Mouse (Mus musculus): ENCODE data around the gene Ovch2. TPM values are rescaled to one million over a fixed set of nuclear protein-coding genes. Genes with fewer than 3 reads are reported as not detected.

Ovch2 gene
- polyA plus RNA-seq, 1 experiment from 2014 or later, result not detected

- H3K27me3 ChIP-seq (replicated peaks), result no peaks in the 10 kb centered on the region
- H3K36me3 ChIP-seq (replicated peaks), result no peaks in the 10 kb centered on the region
- H3K9me3 ChIP-seq, result no peaks in the 10 kb centered on the region
- no peak within 1 kb of the TSS for H3K27ac ChIP-seq
- 14% methylated on average over 23 of the region's 23 CpGs for WGBS
- ATAC-seq (replicated peaks), result peak; percentile 93
- peak within 1 kb of the TSS; percentile 62 for H3K4me2 ChIP-seq
- H3K9ac ChIP-seq, result peak within 1 kb of the TSS; percentile 29
- H3K4me1 ChIP-seq, result peaks cover 5% of the 10 kb centered on the region
- peak within 1 kb of the TSS; percentile 33 for H3K4me3 ChIP-seq
Measured at GRCm38 (mm10) chr7:107757308-107758151, 43.5 kb downstream of the Ovch2 start, which contains the start of gene Cyb5r2. Gene Cyb5r2, minus strand, starts transcription at chr7:107758032.

DNA sequence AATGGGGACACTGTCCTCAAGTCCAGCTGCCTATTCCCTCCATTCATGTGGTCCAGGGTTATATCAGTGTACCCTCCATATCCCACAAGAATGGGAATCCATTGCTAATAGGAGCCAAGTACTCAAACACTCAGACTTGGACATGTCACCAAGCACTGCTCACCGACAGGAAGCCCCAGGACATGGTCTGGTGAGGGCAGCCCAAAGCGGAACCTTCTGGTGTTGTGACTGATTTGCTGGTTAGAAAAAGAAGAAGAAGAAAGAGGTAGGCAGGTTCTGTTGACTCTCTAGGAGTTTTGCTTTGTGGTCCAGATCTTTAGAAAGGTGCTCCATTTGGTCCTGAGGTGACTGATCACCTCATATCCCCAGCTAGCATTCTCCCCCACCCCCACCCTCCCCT is 44.3 kb downstream of the Ovch2 start:
- ATAC-seq (replicated peaks), result no peak
- 92% methylated on average over 2 of the region's 2 CpGs for WGBS
- H3K9ac ChIP-seq, result no peak overlapping the region

DNA sequence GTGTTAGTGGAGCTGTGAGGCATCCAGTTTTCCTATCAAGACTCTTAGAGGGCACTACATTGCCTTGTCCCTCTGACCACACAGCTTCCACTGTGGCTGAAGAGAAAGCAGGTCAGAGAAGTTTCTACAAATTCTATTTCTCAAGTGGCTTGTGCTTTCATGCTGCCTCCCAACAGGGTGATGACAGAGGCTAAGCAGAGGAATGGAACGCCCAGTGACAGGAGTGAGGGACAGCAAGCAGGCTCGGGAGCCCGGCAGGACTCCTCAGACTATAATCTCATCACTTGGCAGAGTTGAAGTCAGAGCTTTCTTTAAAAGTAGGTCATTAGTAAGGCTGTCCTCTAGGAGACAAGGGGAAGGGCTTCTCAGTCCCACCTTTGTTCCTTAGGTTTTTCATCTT is 45.1 kb downstream of the Ovch2 start:
- H3K9ac ChIP-seq, result no peak overlapping the region
- no peaks in the 10 kb centered on the region for H3K27me3 ChIP-seq (replicated peaks)
- no peaks in the 10 kb centered on the region for H3K36me3 ChIP-seq (replicated peaks)
- no peak overlapping the region for H3K4me3 ChIP-seq
- 75% methylated on average over 3 of the region's 3 CpGs for WGBS
- H3K4me2 ChIP-seq, result no peak overlapping the region
- no peak overlapping the region for H3K27ac ChIP-seq
- H3K4me1 ChIP-seq, result peaks cover 5% of the 10 kb centered on the region
- no peaks in the 10 kb centered on the region for H3K9me3 ChIP-seq
- no peak for ATAC-seq (replicated peaks)

More for the DNA sequence above, 44.3 kb downstream of the Ovch2 start:
- Histone ChIP-seq H3K9me3 (no peaks in the 10 kb centered on the region), H3K4me2 (no peak overlapping the region), H3K4me1 (peaks cover 5% of the 10 kb centered on the region), H3K36me3 (replicated peaks) (no peaks in the 10 kb centered on the region), H3K27ac (no peak overlapping the region), H3K27me3 (replicated peaks) (no peaks in the 10 kb centered on the region), H3K4me3 (no peak overlapping the region)

GRCm38 (mm10) chr7:107752031-107752520 is 48.9 kb downstream of the Ovch2 start:
- Histone ChIP-seq H3K27me3 (replicated peaks) (no peaks in the 10 kb centered on the region), H3K4me1 (no peaks in the 10 kb centered on the region), H3K4me3 (no peak overlapping the region), H3K36me3 (replicated peaks) (no peaks in the 10 kb centered on the region), H3K9ac (no peak overlapping the region), H3K27ac (no peak overlapping the region), H3K9me3 (no peaks in the 10 kb centered on the region), H3K4me2 (no peak overlapping the region)
- ATAC-seq (replicated peaks), result no peak
- WGBS, result 74% methylated on average over 10 of the region's 10 CpGs

DNA sequence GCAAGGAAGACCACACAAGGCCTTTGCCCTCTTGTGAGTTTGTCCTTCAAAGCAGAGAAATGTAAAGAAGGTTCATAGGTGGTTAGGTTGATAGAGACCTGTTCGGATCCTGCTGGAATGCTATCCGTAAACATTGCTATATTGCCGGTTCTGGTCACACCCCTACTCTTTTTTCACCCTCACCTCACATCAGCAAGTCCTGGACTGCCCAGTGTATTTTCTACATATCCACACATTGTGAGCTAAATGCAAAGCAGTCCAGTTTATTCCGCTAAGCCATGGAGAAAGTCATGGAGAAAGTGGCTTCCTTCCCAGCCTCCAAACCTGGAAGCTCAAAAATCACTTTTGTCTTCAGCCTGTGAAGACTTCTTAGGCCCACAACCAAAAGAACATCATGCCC is 51.3 kb downstream of the Ovch2 start:
- no peak overlapping the region for H3K27ac ChIP-seq
- H3K4me2 ChIP-seq, result no peak overlapping the region
- ATAC-seq (replicated peaks), result no peak
- no peak overlapping the region for H3K9ac ChIP-seq
- H3K9me3 ChIP-seq, result no peaks in the 10 kb centered on the region
- WGBS, result 93% methylated on average over 4 of the region's 4 CpGs
- no peaks in the 10 kb centered on the region for H3K36me3 ChIP-seq (replicated peaks)
- H3K27me3 ChIP-seq (replicated peaks), result no peaks in the 10 kb centered on the region
- H3K4me3 ChIP-seq, result no peak overlapping the region
- no peaks in the 10 kb centered on the region for H3K4me1 ChIP-seq

- Histone ChIP-seq H3K4me3 (no peak overlapping the region), H3K9me3 (no peaks in the 10 kb centered on the region), H3K27ac (no peak overlapping the region), H3K4me2 (no peak overlapping the region), H3K27me3 (replicated peaks) (no peaks in the 10 kb centered on the region), H3K4me1 (no peaks in the 10 kb centered on the region), H3K9ac (no peak overlapping the region), H3K36me3 (replicated peaks) (no peaks in the 10 kb centered on the region)
- peak; percentile 46; the same call in 1 of the 2 replicates for ATAC-seq (replicated peaks)
- 3% methylated on average over 3 of the region's 3 CpGs for WGBS
Measured at GRCm38 (mm10) chr7:107749270-107749669, 51.7 kb downstream of the Ovch2 start.

- Histone ChIP-seq H3K4me2 (no peak overlapping the region), H3K9ac (no peak overlapping the region), H3K9me3 (no peaks in the 10 kb centered on the region), H3K36me3 (replicated peaks) (no peaks in the 10 kb centered on the region), H3K27ac (no peak overlapping the region), H3K4me1 (no peaks in the 10 kb centered on the region), H3K4me3 (no peak overlapping the region), H3K27me3 (replicated peaks) (no peaks in the 10 kb centered on the region)
- WGBS, result 13% methylated on average over 2 of the region's 2 CpGs
- no peak for ATAC-seq (replicated peaks)
Measured at GRCm38 (mm10) chr7:107747954-107748353, 53.1 kb downstream of the Ovch2 start.

DNA sequence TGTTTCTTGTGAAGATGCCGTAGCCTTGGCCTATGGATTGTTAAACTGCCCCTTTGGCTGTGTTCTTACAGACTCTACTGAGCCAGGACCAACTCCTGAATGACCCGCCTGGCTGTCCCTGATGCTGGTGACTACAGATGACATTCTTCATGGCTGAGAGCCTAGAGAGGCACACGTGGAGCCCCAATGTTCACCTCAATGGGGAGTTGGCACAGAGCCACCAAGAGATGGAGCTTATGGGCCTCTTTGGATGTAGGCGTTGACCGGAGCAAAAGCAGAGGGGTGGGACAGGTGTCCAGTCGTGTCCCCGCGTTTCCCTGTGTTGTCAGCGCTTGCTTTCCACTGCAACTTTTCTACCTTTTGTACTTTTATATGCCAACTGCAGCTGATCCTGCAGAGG is 53.5 kb downstream of the Ovch2 start:
- Histone ChIP-seq H3K4me2 (no peak overlapping the region), H3K27me3 (replicated peaks) (no peaks in the 10 kb centered on the region), H3K27ac (no peak overlapping the region), H3K4me3 (no peak overlapping the region), H3K9me3 (no peaks in the 10 kb centered on the region), H3K36me3 (replicated peaks) (no peaks in the 10 kb centered on the region), H3K9ac (no peak overlapping the region), H3K4me1 (no peaks in the 10 kb centered on the region)
- 87% methylated on average over 9 of the region's 9 CpGs for WGBS
- ATAC-seq (replicated peaks), result no peak

GRCm38 (mm10) chr7:107746036-107746435 is 55.0 kb downstream of the Ovch2 start:
- Histone ChIP-seq H3K27me3 (replicated peaks) (no peaks in the 10 kb centered on the region), H3K4me2 (no peak overlapping the region), H3K9ac (no peak overlapping the region), H3K36me3 (replicated peaks) (no peaks in the 10 kb centered on the region), H3K9me3 (no peaks in the 10 kb centered on the region), H3K4me1 (no peaks in the 10 kb centered on the region), H3K27ac (no peak overlapping the region), H3K4me3 (no peak overlapping the region)
- no peak for ATAC-seq (replicated peaks)
- 94% methylated on average over 8 of the region's 8 CpGs for WGBS

GRCm38 (mm10) chr7:107745111-107745510 is 55.9 kb downstream of the Ovch2 start:
- Histone ChIP-seq H3K27me3 (replicated peaks) (no peaks in the 10 kb centered on the region), H3K27ac (no peak overlapping the region), H3K4me1 (no peaks in the 10 kb centered on the region), H3K9ac (no peak overlapping the region), H3K9me3 (no peaks in the 10 kb centered on the region), H3K4me3 (no peak overlapping the region), H3K36me3 (replicated peaks) (no peaks in the 10 kb centered on the region), H3K4me2 (no peak overlapping the region)
- 71% methylated on average over 2 of the region's 2 CpGs for WGBS
- ATAC-seq (replicated peaks), result no peak

GRCm38 (mm10) chr7:107744454-107744853 is 56.6 kb downstream of the Ovch2 start:
- Histone ChIP-seq H3K36me3 (replicated peaks) (no peaks in the 10 kb centered on the region), H3K9me3 (no peaks in the 10 kb centered on the region), H3K27me3 (replicated peaks) (no peaks in the 10 kb centered on the region), H3K27ac (no peak overlapping the region), H3K9ac (no peak overlapping the region), H3K4me3 (no peak overlapping the region), H3K4me2 (no peak overlapping the region), H3K4me1 (no peaks in the 10 kb centered on the region)
- no peak for ATAC-seq (replicated peaks)
- WGBS, result 86% methylated on average over 4 of the region's 4 CpGs

DNA sequence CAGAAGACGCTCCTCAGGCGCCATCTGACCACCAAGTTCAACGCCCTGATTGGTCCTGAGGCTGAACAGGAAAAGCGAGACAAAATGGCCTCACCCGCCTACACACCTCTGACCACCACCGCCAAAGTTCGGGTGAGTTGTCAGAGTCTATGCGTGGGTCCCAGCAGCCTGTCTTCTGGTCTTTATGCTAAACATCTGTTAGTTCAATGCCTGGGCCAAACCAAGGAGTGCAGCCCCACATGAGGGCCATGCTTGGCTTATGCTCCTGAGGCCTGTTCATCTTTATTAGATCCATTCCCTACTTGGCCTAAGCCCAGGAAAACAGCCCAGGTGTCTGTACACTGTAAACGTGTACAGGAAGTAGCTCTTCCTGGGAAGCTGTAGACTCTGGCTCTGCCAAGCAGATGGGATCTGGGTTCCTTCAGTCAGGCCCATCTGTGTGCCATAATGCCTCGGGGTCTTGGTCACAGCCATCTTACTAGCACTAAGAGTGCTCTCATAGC is 58.0 kb downstream of the Ovch2 start:
- H3K9me3 ChIP-seq, result no peaks in the 10 kb centered on the region
- H3K4me3 ChIP-seq, result no peak overlapping the region
- H3K9ac ChIP-seq, result no peak overlapping the region
- 87% methylated on average over 10 of the region's 10 CpGs for WGBS
- H3K36me3 ChIP-seq (replicated peaks), result no peaks in the 10 kb centered on the region
- no peak overlapping the region for H3K27ac ChIP-seq
- ATAC-seq (replicated peaks), result no peak
- no peaks in the 10 kb centered on the region for H3K27me3 ChIP-seq (replicated peaks)
- no peak overlapping the region for H3K4me2 ChIP-seq
- no peaks in the 10 kb centered on the region for H3K4me1 ChIP-seq

- Histone ChIP-seq H3K27me3 (replicated peaks) (no peaks in the 10 kb centered on the region), H3K4me3 (no peak overlapping the region), H3K27ac (no peak overlapping the region), H3K4me2 (no peak overlapping the region), H3K4me1 (no peaks in the 10 kb centered on the region), H3K9me3 (no peaks in the 10 kb centered on the region), H3K9ac (no peak overlapping the region), H3K36me3 (replicated peaks) (no peaks in the 10 kb centered on the region)
- ATAC-seq (replicated peaks), result peak; percentile 81
- 37% methylated on average over 2 of the region's 2 CpGs for WGBS
Measured at GRCm38 (mm10) chr7:107738726-107739125, 62.3 kb downstream of the Ovch2 start.
